Mouse (Mus musculus): ENCODE measurements around the gene Cnot2. TPM values are rescaled to one million over a fixed set of nuclear protein-coding genes. Genes with fewer than 3 reads are reported as not detected.

Cnot2 gene
- polyA plus RNA-seq, 2 experiments, result 101 to 112 TPM

- no peak overlapping the region for H3K9ac ChIP-seq (ENCODE audit: low read depth, low read length, severe bottlenecking)
- H3K9me3 ChIP-seq (ENCODE audit: control insufficient read depth, low read length), result no peaks in the 10 kb centered on the region
- ATAC-seq (ENCODE audit: low FRiP score, low read depth) (no peak), DNase-seq (ENCODE audit: low spot score) (no peak)
- H3K36me3 ChIP-seq (ENCODE audit: control insufficient read depth, insufficient read depth, low read length), result no peaks in the 10 kb centered on the region
- no peak for TF ChIP-seq POLR2A (IDR thresholded peaks at IDR 0.05; ENCODE audit: borderline replicate concordance, extremely low read depth, insufficient read depth, insufficient read length)
- WGBS, result 75% methylated on average over 4 of the region's 4 CpGs
- H3K27ac ChIP-seq (replicated peaks; ENCODE audit: low read depth, low read length), result no peak overlapping the region
- H3K27me3 ChIP-seq (ENCODE audit: control insufficient read depth, insufficient read depth, low read length), result no peaks in the 10 kb centered on the region
- H3K4me3 ChIP-seq (replicated peaks; ENCODE audit: low read length), result no peak overlapping the region
- no peak overlapping the region for H3K4me2 ChIP-seq (replicated peaks; ENCODE audit: low read depth, low read length, severe bottlenecking)
- H3K4me1 ChIP-seq (ENCODE audit: control insufficient read depth, insufficient read depth, low read length), result peaks cover 6% of the 10 kb centered on the region; the same call in 1 of the 2 replicates
Observed at GRCm38 (mm10) chr10:116562731-116563480, 18.4 kb downstream of the Cnot2 start.

GRCm38 (mm10) chr10:116562210-116562609 lies 19.1 kb downstream of the Cnot2 start:
- Histone ChIP-seq H3K4me3 (replicated peaks; ENCODE audit: low read length) (no peak overlapping the region), H3K27me3 (ENCODE audit: control insufficient read depth, insufficient read depth, low read length) (no peaks in the 10 kb centered on the region), H3K4me2 (replicated peaks; ENCODE audit: low read depth, low read length, severe bottlenecking) (no peak overlapping the region), H3K9me3 (ENCODE audit: control insufficient read depth, low read length) (no peaks in the 10 kb centered on the region), H3K36me3 (ENCODE audit: control insufficient read depth, insufficient read depth, low read length) (no peaks in the 10 kb centered on the region), H3K27ac (replicated peaks; ENCODE audit: low read depth, low read length) (no peak overlapping the region), H3K4me1 (ENCODE audit: control insufficient read depth, insufficient read depth, low read length) (no peaks in the 10 kb centered on the region), H3K9ac (ENCODE audit: low read depth, low read length, severe bottlenecking) (no peak overlapping the region)
- DNase-seq (ENCODE audit: low spot score) (no peak), ATAC-seq (ENCODE audit: low FRiP score, low read depth) (no peak)
- no peak for TF ChIP-seq POLR2A (IDR thresholded peaks at IDR 0.05; ENCODE audit: borderline replicate concordance, extremely low read depth, insufficient read depth, insufficient read length)
- WGBS, result 51% methylated on average over 4 of the region's 4 CpGs

- no peaks in the 10 kb centered on the region for H3K27me3 ChIP-seq (ENCODE audit: control insufficient read depth, insufficient read depth, low read length)
- no peak for DNase-seq (ENCODE audit: low spot score)
- no peak overlapping the region for H3K27ac ChIP-seq (replicated peaks; ENCODE audit: low read depth, low read length)
- no peaks in the 10 kb centered on the region for H3K36me3 ChIP-seq (ENCODE audit: control insufficient read depth, insufficient read depth, low read length)
- 76% methylated on average over 1 of the region's 1 CpGs for WGBS
- H3K4me2 ChIP-seq (replicated peaks; ENCODE audit: low read depth, low read length, severe bottlenecking), result no peak overlapping the region
- H3K9me3 ChIP-seq (ENCODE audit: control insufficient read depth, low read length), result peaks cover 9% of the 10 kb centered on the region; the same call in 1 of the 2 replicates
- no peak for TF ChIP-seq POLR2A (IDR thresholded peaks at IDR 0.05; ENCODE audit: borderline replicate concordance, extremely low read depth, insufficient read depth, insufficient read length)
- peaks cover 5% of the 10 kb centered on the region; the same call in 1 of the 2 replicates for H3K4me1 ChIP-seq (ENCODE audit: control insufficient read depth, insufficient read depth, low read length)
- H3K9ac ChIP-seq (ENCODE audit: low read depth, low read length, severe bottlenecking), result no peak overlapping the region
- ATAC-seq (ENCODE audit: low FRiP score, low read depth), result no peak
- H3K4me3 ChIP-seq (replicated peaks; ENCODE audit: low read length), result no peak overlapping the region
Observed at GRCm38 (mm10) chr10:116559171-116559570, 22.1 kb downstream of the Cnot2 start.

GRCm38 (mm10) chr10:116557166-116557565 lies 24.1 kb downstream of the Cnot2 start:
- Histone ChIP-seq H3K27ac (replicated peaks; ENCODE audit: low read depth, low read length) (no peak overlapping the region), H3K4me2 (replicated peaks; ENCODE audit: low read depth, low read length, severe bottlenecking) (no peak overlapping the region), H3K9ac (ENCODE audit: low read depth, low read length, severe bottlenecking) (no peak overlapping the region), H3K36me3 (ENCODE audit: control insufficient read depth, insufficient read depth, low read length) (no peaks in the 10 kb centered on the region), H3K27me3 (ENCODE audit: control insufficient read depth, insufficient read depth, low read length) (no peaks in the 10 kb centered on the region), H3K9me3 (ENCODE audit: control insufficient read depth, low read length) (peaks cover 9% of the 10 kb centered on the region; the same call in 1 of the 2 replicates), H3K4me3 (replicated peaks; ENCODE audit: low read length) (no peak overlapping the region), H3K4me1 (ENCODE audit: control insufficient read depth, insufficient read depth, low read length) (peaks cover 8% of the 10 kb centered on the region)
- WGBS, result 100% methylated on average over 1 of the region's 1 CpGs
- DNase-seq (ENCODE audit: low spot score) (no peak), ATAC-seq (ENCODE audit: low FRiP score, low read depth) (no peak)
- no peak for TF ChIP-seq POLR2A (IDR thresholded peaks at IDR 0.05; ENCODE audit: borderline replicate concordance, extremely low read depth, insufficient read depth, insufficient read length)

GRCm38 (mm10) chr10:116554434-116554833 lies 26.9 kb downstream of the Cnot2 start:
- ATAC-seq (ENCODE audit: low FRiP score, low read depth) (no peak), DNase-seq (ENCODE audit: low spot score) (no peak)
- TF ChIP-seq POLR2A (IDR thresholded peaks at IDR 0.05; ENCODE audit: borderline replicate concordance, extremely low read depth, insufficient read depth, insufficient read length), result no peak
- no peak overlapping the region for H3K4me2 ChIP-seq (replicated peaks; ENCODE audit: low read depth, low read length, severe bottlenecking)
- H3K27ac ChIP-seq (replicated peaks; ENCODE audit: low read depth, low read length), result no peak overlapping the region
- peaks cover 9% of the 10 kb centered on the region; the same call in 1 of the 2 replicates for H3K9me3 ChIP-seq (ENCODE audit: control insufficient read depth, low read length)
- no peak overlapping the region for H3K4me3 ChIP-seq (replicated peaks; ENCODE audit: low read length)
- H3K36me3 ChIP-seq (ENCODE audit: control insufficient read depth, insufficient read depth, low read length), result no peaks in the 10 kb centered on the region
- peaks cover 10% of the 10 kb centered on the region for H3K4me1 ChIP-seq (ENCODE audit: control insufficient read depth, insufficient read depth, low read length)
- no peak overlapping the region for H3K9ac ChIP-seq (ENCODE audit: low read depth, low read length, severe bottlenecking)
- 32% methylated on average over 2 of the region's 2 CpGs for WGBS
- no peaks in the 10 kb centered on the region for H3K27me3 ChIP-seq (ENCODE audit: control insufficient read depth, insufficient read depth, low read length)
